11 mouse cellular contexts compared by ENCODE assay signal in the genomic region with DNA sequence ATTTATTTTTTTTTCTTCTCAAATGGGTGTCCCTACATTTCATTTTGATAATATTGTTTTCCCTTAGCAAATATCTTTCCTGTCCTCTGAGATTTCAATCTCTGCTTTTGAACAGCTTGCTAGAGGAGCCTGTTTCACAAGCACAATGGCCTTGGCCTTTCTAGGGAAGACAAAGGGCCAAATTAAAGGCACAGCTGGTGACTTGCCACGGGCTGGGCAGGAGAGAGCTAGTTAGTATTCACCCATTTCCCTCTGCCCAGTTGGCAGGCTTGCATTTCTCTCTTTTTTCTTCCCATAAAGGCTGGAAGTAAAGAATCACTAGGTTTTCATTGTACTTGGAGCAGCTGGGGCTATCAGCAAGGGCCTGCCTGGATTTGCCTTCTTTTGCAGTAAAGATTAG.
DNase-seq lines count a peak whose midpoint lies in the region; ATAC-seq and TF ChIP-seq lines count a peak whose summit lies in the region.
"Had no signal": no experiment of that assay in that cellular context is flagged by ENCODE, and none has a peak within 500 bp of the region (broad histone marks: within the 10 kb centered on the region; RNA-seq: fewer than 3 reads in every experiment).

No protein-coding gene starts in this region.

- peak; percentile 58; the same call in 1 of the 2 replicates for ATAC-seq in forebrain, embryonic 12.5 days (ENCODE audit: low FRiP score)
- ATAC-seq in hindbrain, postnatal 0 days: no peak
- ATAC-seq in erythroid progenitor cell, adult 5-6 weeks (replicated peaks; ENCODE audit: low FRiP score, poor library complexity, severe bottlenecking): no peak
- ATAC-seq: intestine, embryonic 16.5 days had no signal

- no peaks in the 10 kb centered on the region for H3K9me3 ChIP-seq in forebrain, embryonic 12.5 days
- H3K9me3 ChIP-seq in hindbrain, postnatal 0 days (ENCODE audit: low read length): no peaks in the 10 kb centered on the region

- no peaks in the 10 kb centered on the region for H3K27me3 ChIP-seq in forebrain, embryonic 12.5 days
- H3K27me3 ChIP-seq in hindbrain, postnatal 0 days (ENCODE audit: insufficient read depth, low read length): no peaks in the 10 kb centered on the region
- H3K27me3 ChIP-seq: CH12.LX had no signal

- no peak overlapping the region for H3K9ac ChIP-seq in forebrain, embryonic 12.5 days
- H3K9ac ChIP-seq in hindbrain, postnatal 0 days (replicated peaks; ENCODE audit: low read length): no peak overlapping the region

- no peak for TF ChIP-seq CTCF in hindbrain, postnatal 0 days (IDR thresholded peaks at IDR 0.05; ENCODE audit: low read depth)

- WGBS in forebrain, embryonic 12.5 days: 7% methylated on average over 1 of the region's 1 CpGs
- WGBS in hindbrain, postnatal 0 days: 24% methylated on average over 1 of the region's 1 CpGs

- DNase-seq in ES-CJ7 (ENCODE audit: low read depth, low spot score) (peak; percentile 5), R1 (ENCODE audit: low read depth, low spot score) (peak; percentile 24)
- peak; percentile 31 for DNase-seq in hindbrain, postnatal 0 days (ENCODE audit: low spot score)
- DNase-seq in yolk sac, embryonic 10.5 days (ENCODE audit: low spot score): no peak
- no peak for DNase-seq in gastrocnemius, postnatal 10 days
- DNase-seq: gastrocnemius, postnatal 36 days had no signal

- no peaks in the 10 kb centered on the region for H3K36me3 ChIP-seq in forebrain, embryonic 12.5 days (replicated peaks)
- H3K36me3 ChIP-seq in hindbrain, postnatal 0 days (ENCODE audit: insufficient read depth, low read length): no peaks in the 10 kb centered on the region

- no peak overlapping the region for H3K4me2 ChIP-seq in forebrain, embryonic 12.5 days
- H3K4me2 ChIP-seq in hindbrain, postnatal 0 days (ENCODE audit: low read depth, low read length): no peak overlapping the region

- peaks cover 2% of the 10 kb centered on the region for H3K4me1 ChIP-seq in forebrain, embryonic 12.5 days
- no peaks in the 10 kb centered on the region for H3K4me1 ChIP-seq in hindbrain, postnatal 0 days (ENCODE audit: insufficient read depth, low read length)

- peak overlapping the region; percentile 75 for H3K27ac ChIP-seq in forebrain, embryonic 12.5 days
- H3K27ac ChIP-seq in hindbrain, postnatal 0 days: no peak overlapping the region
- H3K27ac ChIP-seq: layer of hippocampus, adult 2 months had no signal

- H3K4me3 ChIP-seq in forebrain, embryonic 12.5 days (replicated peaks): no peak overlapping the region
- no peak overlapping the region for H3K4me3 ChIP-seq in hindbrain, postnatal 0 days (ENCODE audit: low read length)
- H3K4me3 ChIP-seq: layer of hippocampus, adult 2 months had no signal

Comparison
In these comparisons a context has a peak if more than half of its experiments do, and no peak if none do; other contexts are left out.
1. DNase-seq: peak in ES-CJ7 (single experiment), R1 (single experiment) and hindbrain, postnatal 0 days (single experiment); none in yolk sac, embryonic 10.5 days (single experiment) and gastrocnemius, postnatal 10 days (single experiment).